Mouse (Mus musculus) embryo, embryonic 11.5 days (tissue): ENCODE measurements at regions not wholly inside any gene's neighbourhood (a gene's known extent, or its start where the extent isn't known, plus 50 kb on each side); places are given as distances from the start of the nearest gene placed in this dataset.

Source experiments
- DNase-seq: peaks from one replicate; pipeline ENCODE4 v3.0.0-alpha.2; 2012; ENCODE audit warnings: low read depth, low spot score

- DNase-seq, result no peak
Measured at GRCm38 (mm10) chr8:38723254-38723653, 1729.8 kb downstream of the AI429214 start.

GRCm38 (mm10) chr8:38725257-38725656 lies 1731.9 kb downstream of the AI429214 start:
- DNase-seq, result no peak

- DNase-seq, result peak; percentile 34
Measured at GRCm38 (mm10) chr8:38747134-38747533, 1753.7 kb downstream of the AI429214 start.

- DNase-seq, result no peak
Measured at GRCm38 (mm10) chr8:38766626-38767226, 1773.3 kb downstream of the AI429214 start.

DNA sequence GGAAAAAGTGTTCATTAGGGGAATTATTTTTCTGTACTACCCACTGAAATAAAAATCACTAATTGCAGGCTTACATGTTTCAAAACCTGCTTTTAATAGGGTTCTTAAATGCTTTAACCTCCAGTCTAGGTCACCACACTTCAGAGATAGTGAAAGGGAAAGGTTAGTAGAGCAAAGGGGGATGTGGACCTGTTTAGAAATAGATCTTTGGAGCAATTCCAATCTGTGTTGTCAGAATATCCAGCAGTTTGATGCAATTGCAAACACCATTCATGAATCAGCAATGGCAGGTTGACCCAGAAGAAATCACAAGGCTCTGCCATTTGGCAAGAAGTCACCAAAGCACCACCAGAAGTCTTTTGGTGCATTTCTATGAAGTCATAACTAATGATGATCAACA lies 1819.1 kb downstream of the AI429214 start:
- DNase-seq, result no peak

DNA sequence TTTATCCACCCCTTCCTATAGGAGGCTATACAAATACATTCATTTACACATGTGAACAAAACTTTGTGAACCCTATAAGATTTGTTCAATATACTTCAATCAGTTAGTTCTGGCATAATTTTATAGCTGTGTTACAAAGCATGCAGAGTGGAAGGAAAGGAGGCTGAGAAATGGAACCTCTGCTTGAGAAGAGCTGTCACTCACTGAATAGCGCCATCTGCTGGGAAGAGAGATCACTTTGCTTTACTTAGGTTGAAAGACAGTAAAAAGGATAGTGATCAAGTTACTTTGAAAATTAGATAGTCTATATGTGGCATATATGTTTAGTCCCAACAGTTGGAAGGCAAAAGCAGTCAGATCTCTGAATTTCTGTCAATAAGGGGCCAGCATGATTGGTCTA lies 1824.8 kb downstream of the AI429214 start:
- peak; percentile 43 for DNase-seq

DNA sequence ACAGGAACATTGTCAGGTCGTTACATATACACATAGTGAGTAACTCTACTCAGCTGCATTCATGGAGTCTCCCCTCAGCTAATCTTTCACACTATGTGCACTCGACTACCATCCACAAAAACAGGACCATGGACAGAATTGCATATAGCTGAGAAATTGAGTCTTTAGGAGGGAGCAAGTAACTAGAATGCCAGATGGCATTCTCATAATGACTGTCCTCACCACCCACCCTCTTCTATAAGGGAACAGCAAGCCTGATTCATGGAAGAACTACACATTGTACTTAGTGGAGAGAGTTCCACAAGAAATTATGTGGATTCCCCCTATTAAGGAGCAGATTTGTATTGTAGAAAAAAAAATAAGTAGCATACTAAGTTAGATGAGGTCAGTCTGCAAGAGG lies 1813.4 kb upstream of the Adam24 start:
- no peak for DNase-seq

DNA sequence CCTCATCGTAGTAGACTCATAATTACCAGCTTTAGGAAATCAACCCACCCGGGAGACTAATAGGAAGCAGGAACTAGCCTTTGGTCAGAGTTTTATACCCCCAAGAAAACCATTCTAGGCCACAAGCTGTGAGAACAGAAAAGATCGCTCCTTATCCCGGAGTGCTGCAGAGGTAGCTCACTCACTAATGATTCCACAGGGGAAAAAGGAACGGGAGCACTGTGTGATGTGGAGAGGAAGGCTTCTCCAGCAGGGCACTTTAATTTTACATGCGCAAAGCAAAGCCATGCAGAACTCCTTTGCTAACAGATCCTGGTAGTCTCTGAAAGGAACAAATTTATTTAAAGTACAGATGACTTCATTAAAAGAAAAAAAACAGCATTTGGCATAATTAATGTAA lies 1807.5 kb upstream of the Adam24 start:
- no peak for DNase-seq
